Mouse (Mus musculus): ENCODE measurements around the gene Nemp2. TPM values are rescaled to one million over a fixed set of nuclear protein-coding genes. Genes with fewer than 3 reads are reported as not detected.
A peak's percentile ranks its signal among the peaks of the same experiment; 100 is the strongest.

The Nemp2 gene
- 2.9 and 3.9 TPM in 2 replicates for polyA plus RNA-seq (2012; rRNA removed)

- peak; percentile 93 for DNase-seq
- TF ChIP-seq POLR2A (IDR thresholded peaks at IDR 0.05; ENCODE audit: low read depth, low read length) (no peak), CTCF (conservative IDR thresholded peaks at IDR 0.05; ENCODE audit: insufficient read depth, insufficient read length, low read depth, low read length) (peak; percentile 76)
- Histone ChIP-seq H3K4me1 (ENCODE audit: control insufficient read depth, insufficient read depth, low read length) (no peaks in the 10 kb centered on the region), H3K27ac (ENCODE audit: insufficient read depth, low read depth, low read length) (peak within 1 kb of the TSS; percentile 27; the same call in 1 of the 2 replicates), H3K36me3 (ENCODE audit: control insufficient read depth, insufficient read depth, low read length) (no peaks in the 10 kb centered on the region), H3K4me3 (ENCODE audit: insufficient read depth, low read depth, low read length) (peak within 1 kb of the TSS; percentile 70), H3K27me3 (replicated peaks; ENCODE audit: control insufficient read depth, insufficient read depth, low read length) (no peaks in the 10 kb centered on the region)
- under 1% methylated on average over 44 of the region's 44 CpGs for WGBS
These were observed at the start of gene Nemp2 for GRCm38 (mm10) chr1:52630248-52630936. TSS of gene Nemp2 (plus strand) at chr1:52630703.

- no peaks in the 10 kb centered on the region for H3K4me1 ChIP-seq (ENCODE audit: control insufficient read depth, insufficient read depth, low read length)
- TF ChIP-seq CTCF (conservative IDR thresholded peaks at IDR 0.05; ENCODE audit: insufficient read depth, insufficient read length, low read depth, low read length) (no peak), POLR2A (IDR thresholded peaks at IDR 0.05; ENCODE audit: low read depth, low read length) (no peak)
- H3K27ac ChIP-seq (ENCODE audit: insufficient read depth, low read depth, low read length) = no peak overlapping the region
- no peaks in the 10 kb centered on the region for H3K27me3 ChIP-seq (replicated peaks; ENCODE audit: control insufficient read depth, insufficient read depth, low read length)
- H3K4me3 ChIP-seq (ENCODE audit: insufficient read depth, low read depth, low read length) = no peak overlapping the region
- no peak for DNase-seq
- WGBS = 84% methylated on average over 6 of the region's 6 CpGs
- H3K36me3 ChIP-seq (ENCODE audit: control insufficient read depth, insufficient read depth, low read length) = no peaks in the 10 kb centered on the region
These were observed 48.8 kb upstream of the Nemp2 start for GRCm38 (mm10) chr1:52581744-52582143.

DNA sequence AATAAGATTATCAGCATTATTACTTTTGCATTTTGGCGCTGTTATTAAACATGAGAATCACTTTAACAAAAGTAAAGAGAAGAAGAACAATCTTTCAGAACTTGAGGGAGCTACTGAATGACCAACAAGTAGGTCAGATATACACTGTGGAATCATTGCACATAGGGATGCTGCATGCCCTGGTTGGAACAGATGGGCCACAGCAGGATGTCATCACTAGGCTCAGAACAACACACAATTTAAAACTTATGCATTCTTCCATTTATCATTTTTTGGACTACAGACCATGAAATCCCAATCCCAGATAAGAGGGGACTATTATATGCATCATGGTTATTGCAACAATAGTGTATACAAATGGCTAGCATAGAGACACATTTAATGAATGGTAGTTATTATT is 47.6 kb upstream of the Nemp2 start:
- Histone ChIP-seq H3K4me3 (ENCODE audit: insufficient read depth, low read depth, low read length) (no peak overlapping the region), H3K27ac (ENCODE audit: insufficient read depth, low read depth, low read length) (no peak overlapping the region), H3K4me1 (ENCODE audit: control insufficient read depth, insufficient read depth, low read length) (no peaks in the 10 kb centered on the region), H3K36me3 (ENCODE audit: control insufficient read depth, insufficient read depth, low read length) (no peaks in the 10 kb centered on the region), H3K27me3 (replicated peaks; ENCODE audit: control insufficient read depth, insufficient read depth, low read length) (no peaks in the 10 kb centered on the region)
- DNase-seq = no peak
- WGBS = 93% methylated on average over 1 of the region's 1 CpGs
- TF ChIP-seq POLR2A (IDR thresholded peaks at IDR 0.05; ENCODE audit: low read depth, low read length) (no peak), CTCF (conservative IDR thresholded peaks at IDR 0.05; ENCODE audit: insufficient read depth, insufficient read length, low read depth, low read length) (no peak)

- WGBS = 53% methylated on average over 11 of the region's 11 CpGs
- no peaks in the 10 kb centered on the region for H3K27me3 ChIP-seq (replicated peaks; ENCODE audit: control insufficient read depth, insufficient read depth, low read length)
These were observed 33.4 kb upstream of the Nemp2 start for GRCm38 (mm10) chr1:52596982-52597646.

DNA sequence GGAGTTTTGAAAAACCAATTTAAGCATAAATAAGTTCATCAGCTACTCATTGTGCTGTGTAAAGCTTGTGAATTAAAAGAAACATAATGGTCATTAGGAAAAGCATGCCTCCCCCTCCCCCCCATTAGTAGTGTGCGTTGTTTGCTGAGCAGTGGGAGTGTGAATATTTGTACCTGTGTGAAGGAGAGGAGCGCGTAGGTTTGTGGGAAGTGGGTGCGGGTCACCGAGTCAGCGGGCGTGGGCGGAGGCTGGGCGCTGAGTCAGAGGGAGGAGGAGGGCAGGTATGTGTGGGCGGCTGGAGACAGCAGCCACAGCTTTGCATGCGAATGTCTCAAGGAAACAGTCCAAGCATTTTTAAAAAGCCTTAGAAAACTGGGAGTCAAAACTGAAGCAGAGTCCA is 32.7 kb upstream of the Nemp2 start:
- Histone ChIP-seq H3K27me3 (replicated peaks; ENCODE audit: control insufficient read depth, insufficient read depth, low read length) (no peaks in the 10 kb centered on the region), H3K36me3 (ENCODE audit: control insufficient read depth, insufficient read depth, low read length) (no peaks in the 10 kb centered on the region), H3K4me3 (ENCODE audit: insufficient read depth, low read depth, low read length) (no peak overlapping the region), H3K27ac (ENCODE audit: insufficient read depth, low read depth, low read length) (no peak overlapping the region), H3K4me1 (ENCODE audit: control insufficient read depth, insufficient read depth, low read length) (0 out of 2 replicates have a peak, but pooled peaks cover 2% of the 10 kb centered on the region)
- TF ChIP-seq POLR2A (IDR thresholded peaks at IDR 0.05; ENCODE audit: low read depth, low read length) (no peak), CTCF (conservative IDR thresholded peaks at IDR 0.05; ENCODE audit: insufficient read depth, insufficient read length, low read depth, low read length) (no peak)
- 16% methylated on average over 11 of the region's 11 CpGs for WGBS
- peak; percentile 33 for DNase-seq

More at GRCm38 (mm10) chr1:52596982-52597646, 33.4 kb upstream of the Nemp2 start:
- TF ChIP-seq POLR2A (IDR thresholded peaks at IDR 0.05; ENCODE audit: low read depth, low read length) (no peak), CTCF (conservative IDR thresholded peaks at IDR 0.05; ENCODE audit: insufficient read depth, insufficient read length, low read depth, low read length) (no peak)
- H3K4me3 ChIP-seq (ENCODE audit: insufficient read depth, low read depth, low read length) = no peak overlapping the region
- H3K27ac ChIP-seq (ENCODE audit: insufficient read depth, low read depth, low read length) = no peak overlapping the region
- H3K36me3 ChIP-seq (ENCODE audit: control insufficient read depth, insufficient read depth, low read length) = no peaks in the 10 kb centered on the region
- DNase-seq = no peak
- H3K4me1 ChIP-seq (ENCODE audit: control insufficient read depth, insufficient read depth, low read length) = 0 out of 2 replicates have a peak, but pooled peaks cover 2% of the 10 kb centered on the region

- WGBS = 47% methylated on average over 4 of the region's 4 CpGs
- H3K27ac ChIP-seq (ENCODE audit: insufficient read depth, low read depth, low read length) = no peak overlapping the region
- H3K27me3 ChIP-seq (replicated peaks; ENCODE audit: control insufficient read depth, insufficient read depth, low read length) = no peaks in the 10 kb centered on the region
These were observed 32.1 kb upstream of the Nemp2 start for GRCm38 (mm10) chr1:52598361-52598760.

GRCm38 (mm10) chr1:52601496-52601895 is 29.0 kb upstream of the Nemp2 start:
- Histone ChIP-seq H3K27ac (ENCODE audit: insufficient read depth, low read depth, low read length) (no peak overlapping the region), H3K4me3 (ENCODE audit: insufficient read depth, low read depth, low read length) (no peak overlapping the region), H3K4me1 (ENCODE audit: control insufficient read depth, insufficient read depth, low read length) (0 out of 2 replicates have a peak, but pooled peaks cover 2% of the 10 kb centered on the region), H3K36me3 (ENCODE audit: control insufficient read depth, insufficient read depth, low read length) (no peaks in the 10 kb centered on the region), H3K27me3 (replicated peaks; ENCODE audit: control insufficient read depth, insufficient read depth, low read length) (no peaks in the 10 kb centered on the region)
- 90% methylated on average over 3 of the region's 3 CpGs for WGBS
- no peak for TF ChIP-seq POLR2A (IDR thresholded peaks at IDR 0.05; ENCODE audit: low read depth, low read length)
- DNase-seq = no peak

More at GRCm38 (mm10) chr1:52598361-52598760, 32.1 kb upstream of the Nemp2 start:
- DNase-seq = no peak
- TF ChIP-seq CTCF (conservative IDR thresholded peaks at IDR 0.05; ENCODE audit: insufficient read depth, insufficient read length, low read depth, low read length) = no peak
- no peak for TF ChIP-seq POLR2A (IDR thresholded peaks at IDR 0.05; ENCODE audit: low read depth, low read length)
- no peak overlapping the region for H3K4me3 ChIP-seq (ENCODE audit: insufficient read depth, low read depth, low read length)
- 0 out of 2 replicates have a peak, but pooled peaks cover 2% of the 10 kb centered on the region for H3K4me1 ChIP-seq (ENCODE audit: control insufficient read depth, insufficient read depth, low read length)
- H3K36me3 ChIP-seq (ENCODE audit: control insufficient read depth, insufficient read depth, low read length) = no peaks in the 10 kb centered on the region

Data from kidney, adult 2 months (tissue).